Mouse (Mus musculus) cerebellum, adult 9-11 months (tissue): ENCODE results near the gene Spag8.

Source experiments
- DNase-seq: peaks from one replicate; pipeline ENCODE4 v3.0.0; 2022

Gene Spag8

DNA sequence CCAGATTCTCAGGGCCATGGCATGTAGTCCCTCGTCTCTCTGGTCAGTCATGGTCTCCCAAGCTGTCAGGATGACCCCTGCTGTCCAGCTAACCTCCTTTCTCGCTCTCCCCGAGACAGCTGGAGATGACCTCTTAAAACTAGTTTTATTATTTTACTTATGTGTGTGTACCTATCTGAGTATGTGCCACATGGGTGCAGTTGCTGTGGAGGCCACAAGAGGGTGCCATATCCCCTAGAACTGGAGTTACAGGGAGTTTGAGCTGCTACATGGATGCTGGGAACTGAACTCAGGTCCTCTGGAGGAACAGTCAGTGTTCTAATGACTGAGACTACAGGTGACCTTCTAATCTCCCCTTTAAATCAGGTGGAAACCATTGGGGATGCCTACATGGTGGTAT lies 3.6 kb downstream of the Spag8 start:
- DNase-seq: no peak

DNA sequence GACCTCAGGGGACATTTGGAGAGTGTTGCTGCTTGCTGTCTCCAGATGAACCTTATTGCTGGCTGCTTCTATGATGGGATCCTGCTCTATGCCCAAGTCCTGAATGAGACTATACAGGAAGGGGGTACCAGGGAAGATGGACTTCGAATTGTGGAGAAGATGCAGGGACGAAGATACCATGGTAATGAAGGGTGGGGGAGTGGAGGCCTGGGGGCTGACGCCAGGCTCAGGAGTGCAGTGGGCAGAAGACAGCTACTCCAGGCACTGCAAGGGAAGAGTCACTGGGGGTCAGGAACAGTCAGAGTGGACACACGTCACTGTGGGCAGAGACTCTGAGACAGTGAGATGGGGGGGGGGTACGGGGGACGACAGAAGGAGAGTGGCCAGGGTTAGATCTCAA lies 12.9 kb downstream of the Spag8 start:
- DNase-seq: no peak

DNA sequence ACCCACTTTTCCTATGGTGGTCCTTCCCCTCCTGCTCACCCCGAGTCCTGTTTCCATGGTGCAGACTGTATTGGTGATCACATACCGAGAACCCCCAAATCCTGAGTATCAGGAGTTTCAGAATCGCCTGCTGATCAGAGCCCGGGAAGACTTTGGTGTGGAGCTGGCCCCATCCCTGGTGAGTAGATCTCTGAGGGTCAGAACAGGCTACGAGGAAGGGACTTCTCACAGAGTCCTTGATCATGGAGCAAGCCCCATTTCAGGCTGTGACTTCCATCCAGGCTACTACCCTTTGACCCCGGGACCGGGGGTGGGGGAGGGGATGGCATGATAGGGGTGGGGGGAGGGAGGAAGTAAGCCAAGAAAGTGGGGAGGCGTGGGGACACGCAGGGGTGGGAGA lies 13.3 kb downstream of the Spag8 start:
- DNase-seq: no peak

DNA sequence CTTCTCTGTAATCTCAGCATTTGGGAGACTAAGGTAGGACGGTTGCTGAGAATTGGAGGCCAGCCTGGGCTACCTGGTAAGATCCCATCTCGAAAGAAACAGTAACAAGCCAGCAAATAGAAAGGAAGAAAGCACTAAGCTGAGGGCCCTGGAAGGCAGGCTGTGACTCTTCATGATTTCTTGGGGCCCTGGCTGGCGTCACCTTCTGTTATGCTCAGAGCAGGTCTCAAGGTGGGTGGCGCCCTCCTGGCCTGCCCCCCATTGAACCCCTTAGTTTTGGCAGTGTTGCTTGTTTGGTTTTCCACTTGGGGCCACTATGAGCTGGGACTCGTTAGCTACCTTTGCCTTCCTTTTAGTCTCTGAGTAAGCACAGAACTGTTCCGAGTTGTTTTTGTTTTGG lies 16.6 kb downstream of the Spag8 start:
- no peak for DNase-seq

DNA sequence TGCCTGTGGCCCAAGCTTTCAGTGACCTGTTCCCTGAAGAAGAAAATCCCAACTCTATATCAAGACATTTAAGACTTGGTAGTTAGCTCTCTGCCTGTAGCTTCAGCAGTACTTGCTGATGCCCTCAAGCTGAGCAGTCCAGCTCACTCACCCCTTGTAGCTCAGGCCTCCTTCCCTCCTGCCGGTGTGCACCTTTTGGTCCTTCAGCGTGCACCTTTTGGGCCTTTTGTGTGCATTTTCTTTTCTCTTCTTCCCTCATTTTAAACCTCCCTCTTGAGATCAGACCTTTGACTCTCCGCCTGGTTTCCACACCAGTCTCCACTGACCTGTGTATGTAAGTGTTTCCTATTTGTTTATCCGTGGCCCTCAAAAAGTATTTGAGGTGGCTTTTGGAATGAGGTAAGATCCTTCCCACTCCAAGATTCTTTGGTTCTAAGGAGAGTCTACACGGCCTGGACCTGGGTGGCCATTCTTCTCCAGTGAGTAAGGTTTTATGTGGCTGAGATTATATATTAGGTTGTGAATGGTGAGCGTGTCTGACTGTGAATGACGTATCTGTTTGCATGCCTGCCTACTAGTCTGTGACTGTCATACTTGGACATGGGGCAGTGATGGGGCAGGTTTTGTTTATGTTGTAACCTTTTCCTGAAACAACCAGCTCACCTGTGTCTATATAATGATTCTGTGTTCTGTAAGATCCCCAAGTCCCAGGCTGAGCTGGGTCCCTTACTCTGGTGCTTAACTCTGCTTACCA lies 18.6 kb downstream of the Spag8 start:
- DNase-seq: no peak

DNA sequence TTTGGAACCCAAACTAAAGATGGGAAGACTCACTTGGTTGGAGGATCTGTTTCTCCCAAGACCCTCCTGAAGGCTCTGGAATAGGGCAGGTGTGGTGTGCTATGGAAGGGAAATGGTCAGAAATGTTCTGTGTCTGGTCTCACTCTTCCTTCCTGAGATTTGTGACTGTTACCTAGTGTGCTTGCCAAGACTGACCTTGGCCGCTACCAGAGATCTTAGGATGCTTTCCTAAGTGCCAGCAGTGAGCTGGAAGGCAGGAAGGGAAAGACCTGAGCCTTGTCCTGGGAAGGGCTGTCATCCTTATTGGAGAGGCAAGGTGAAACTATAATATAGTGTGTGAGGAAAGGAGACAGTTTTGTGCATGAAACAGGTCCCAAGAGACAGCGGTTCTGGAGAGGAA lies 19.7 kb downstream of the Spag8 start:
- DNase-seq: no peak

DNA sequence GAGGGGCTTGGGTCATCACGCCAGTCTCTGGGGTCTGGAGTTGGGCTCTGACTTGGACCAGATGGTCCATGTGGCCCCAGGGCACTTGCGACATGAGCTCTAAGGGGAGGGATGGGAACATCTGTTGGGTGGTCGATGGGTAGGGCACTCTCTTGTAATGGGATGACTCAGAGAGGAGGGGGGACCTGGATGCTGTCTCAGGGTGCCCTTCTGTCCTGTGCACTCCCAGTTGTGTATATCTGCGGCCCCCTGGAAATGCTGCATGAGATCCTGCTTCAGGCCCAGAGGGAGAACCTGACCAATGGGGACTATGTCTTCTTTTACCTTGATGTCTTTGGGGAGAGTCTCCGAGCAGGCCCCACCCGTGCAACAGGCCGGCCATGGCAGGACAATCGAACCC lies 20.1 kb downstream of the Spag8 start:
- DNase-seq: no peak

DNA sequence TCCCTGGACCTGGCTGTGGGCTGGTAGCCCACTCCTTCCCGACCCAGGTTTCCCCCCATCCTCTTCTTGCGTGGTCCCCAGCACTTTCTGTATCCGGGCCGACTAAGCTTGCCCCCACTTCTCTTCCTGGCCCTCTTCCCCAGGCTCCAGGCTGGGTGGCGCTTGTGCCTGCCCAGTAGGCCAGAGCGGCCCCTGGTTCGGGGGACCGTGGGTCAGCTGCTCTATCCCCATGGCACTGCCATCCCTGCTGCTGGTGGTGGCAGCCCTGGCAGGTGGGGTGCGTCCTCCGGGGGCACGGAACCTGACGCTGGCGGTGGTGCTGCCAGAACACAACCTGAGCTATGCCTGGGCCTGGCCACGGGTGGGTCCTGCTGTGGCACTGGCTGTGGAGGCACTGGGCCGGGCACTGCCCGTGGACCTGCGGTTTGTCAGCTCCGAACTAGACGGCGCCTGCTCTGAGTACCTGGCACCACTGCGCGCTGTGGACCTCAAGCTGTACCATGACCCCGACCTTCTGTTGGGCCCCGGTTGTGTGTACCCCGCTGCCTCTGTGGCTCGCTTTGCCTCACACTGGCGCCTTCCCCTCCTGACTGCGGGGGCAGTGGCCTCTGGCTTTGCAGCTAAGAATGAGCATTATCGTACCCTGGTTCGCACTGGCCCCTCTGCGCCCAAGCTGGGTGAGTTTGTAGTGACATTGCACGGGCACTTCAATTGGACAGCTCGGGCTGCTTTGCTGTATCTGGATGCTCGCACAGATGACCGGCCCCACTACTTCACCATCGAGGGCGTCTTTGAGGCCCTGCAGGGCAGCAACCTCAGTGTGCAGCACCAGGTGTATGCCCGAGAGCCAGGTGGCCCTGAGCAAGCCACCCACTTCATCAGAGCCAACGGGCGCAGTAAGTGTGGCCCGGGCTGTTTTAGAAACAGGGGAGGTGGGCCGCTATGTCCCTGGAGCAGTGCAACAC lies 21.2 kb downstream of the Spag8 start:
- DNase-seq: peak; percentile 75

DNA sequence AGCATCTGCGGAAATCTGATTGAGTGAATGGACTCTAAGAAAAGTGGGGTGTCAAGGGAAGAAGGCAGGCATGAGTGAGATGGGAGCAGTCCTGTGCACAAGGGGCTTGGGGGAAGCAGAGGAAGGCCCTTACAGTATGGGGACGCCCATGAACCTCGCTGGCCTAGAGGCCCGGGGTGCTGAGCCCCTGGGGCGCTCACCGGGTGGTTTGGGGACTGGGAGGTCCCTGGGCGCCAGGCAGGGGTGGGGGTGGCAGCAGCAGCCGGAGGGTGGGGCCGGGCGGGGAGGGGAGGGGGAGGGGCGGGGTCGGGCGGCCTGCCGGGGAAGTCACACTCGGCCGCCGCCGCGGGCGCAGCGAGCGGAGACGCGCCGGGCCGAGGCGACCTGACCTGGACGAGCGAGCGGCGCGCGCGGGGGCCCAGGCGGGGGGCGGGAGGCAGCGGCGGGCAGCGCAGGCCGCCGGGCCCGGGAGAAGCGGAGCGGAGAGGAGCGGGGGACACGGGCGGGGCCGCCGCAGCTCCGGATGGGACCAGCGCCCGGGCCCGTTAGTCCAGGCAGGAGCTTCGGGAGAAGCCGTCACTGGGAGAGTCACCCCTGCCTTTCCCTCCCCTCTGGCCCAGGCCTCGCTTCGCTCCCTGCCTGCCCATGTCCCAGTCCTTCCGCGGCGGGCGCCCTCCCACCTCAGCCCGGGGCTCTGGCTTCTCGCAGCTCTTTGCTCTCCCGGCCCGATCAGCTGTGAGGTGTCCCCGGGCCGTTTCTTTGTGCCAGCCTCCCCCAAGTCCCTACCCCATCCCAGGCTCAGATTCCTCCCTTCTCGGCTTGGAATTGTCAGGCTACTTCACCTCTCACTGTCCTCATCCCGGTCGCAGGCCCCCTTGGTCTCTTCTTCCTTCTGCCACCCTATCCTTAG lies 22.1 kb downstream of the Spag8 start, which contains the start of gene Npr2:
TSS of gene Npr2 (plus strand) at position 890 of the 910 bp plus-strand sequence.
- DNase-seq: peak; percentile 74

DNA sequence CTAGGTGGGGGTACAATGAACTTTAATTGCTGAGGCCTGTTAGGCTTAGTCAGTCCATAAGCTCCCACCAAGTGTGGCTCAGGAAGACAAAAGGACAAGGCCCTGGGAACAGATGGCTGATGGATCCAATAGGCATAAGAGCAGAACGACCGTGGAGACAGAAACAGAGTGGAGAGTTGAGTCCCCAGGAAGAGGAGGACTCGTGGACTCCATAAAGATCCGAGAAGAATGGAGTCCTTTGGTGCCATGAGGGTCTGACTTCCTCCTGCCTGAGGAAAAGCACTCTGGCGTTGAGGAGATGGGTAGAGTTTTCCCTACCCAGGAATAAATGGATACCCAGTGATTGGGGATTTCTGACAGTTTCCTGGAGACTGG lies 22.7 kb downstream of the Spag8 start:
- DNase-seq: no peak

DNA sequence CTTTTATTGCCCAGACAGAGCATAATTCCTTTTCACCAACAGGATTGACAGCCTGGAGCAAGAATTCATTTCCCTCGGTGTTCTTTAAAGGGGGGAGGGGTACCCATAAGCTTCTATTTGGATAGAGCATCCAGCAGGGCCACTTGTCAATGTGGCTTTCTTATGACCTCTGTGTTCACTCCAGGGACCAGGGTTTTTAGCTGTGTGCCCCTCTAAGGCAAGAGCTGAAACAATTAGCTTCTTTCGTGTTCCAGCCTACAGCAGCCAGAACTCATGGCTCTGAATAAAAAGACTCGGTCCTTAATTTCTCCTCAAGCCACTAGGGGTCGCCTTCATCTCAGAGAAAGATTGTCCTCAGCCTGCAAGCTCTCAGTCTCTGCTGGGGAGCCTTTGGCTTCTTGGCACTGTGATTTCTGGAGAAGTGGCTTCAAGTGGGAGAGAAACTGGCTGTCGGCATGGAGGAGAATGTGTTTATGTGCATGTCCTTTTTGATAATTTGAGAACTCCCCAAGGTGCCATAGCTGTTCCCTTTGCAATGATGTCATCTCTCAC lies 23.3 kb downstream of the Spag8 start:
- peak; percentile 92 for DNase-seq

DNA sequence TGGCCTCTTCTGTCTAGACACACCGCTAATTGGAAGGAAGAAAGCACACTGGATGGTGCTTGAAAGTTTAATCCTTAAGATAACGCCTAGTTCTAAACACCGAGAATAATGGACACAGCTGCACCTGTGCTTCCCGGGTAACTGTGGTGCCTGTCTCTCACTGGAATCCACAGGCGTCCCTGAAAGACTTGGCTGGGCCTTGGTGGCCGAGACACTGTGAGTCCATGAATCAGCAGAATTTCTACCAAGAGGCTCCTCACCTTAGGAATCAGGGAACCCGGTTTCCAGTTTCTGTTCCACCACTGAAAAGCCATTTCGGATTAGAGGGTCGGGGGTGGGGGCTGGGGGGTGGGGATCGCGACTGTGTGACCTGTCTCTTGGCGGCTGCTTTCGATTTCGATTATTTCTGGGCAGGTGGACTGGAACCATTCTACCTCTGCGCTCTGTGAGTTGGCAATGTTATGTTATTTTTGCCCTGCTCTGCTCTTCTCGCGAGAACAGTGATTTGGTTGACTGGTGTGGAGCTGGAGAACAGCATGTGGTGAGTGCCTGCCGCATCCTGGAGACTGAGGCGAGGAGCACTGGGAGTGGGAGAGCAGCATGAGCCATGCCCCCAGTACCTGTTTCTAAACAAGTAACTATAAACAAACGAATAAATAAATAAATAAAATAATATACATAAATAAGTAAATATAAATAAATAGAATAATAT lies 24.1 kb downstream of the Spag8 start:
- DNase-seq: peak; percentile 76

DNA sequence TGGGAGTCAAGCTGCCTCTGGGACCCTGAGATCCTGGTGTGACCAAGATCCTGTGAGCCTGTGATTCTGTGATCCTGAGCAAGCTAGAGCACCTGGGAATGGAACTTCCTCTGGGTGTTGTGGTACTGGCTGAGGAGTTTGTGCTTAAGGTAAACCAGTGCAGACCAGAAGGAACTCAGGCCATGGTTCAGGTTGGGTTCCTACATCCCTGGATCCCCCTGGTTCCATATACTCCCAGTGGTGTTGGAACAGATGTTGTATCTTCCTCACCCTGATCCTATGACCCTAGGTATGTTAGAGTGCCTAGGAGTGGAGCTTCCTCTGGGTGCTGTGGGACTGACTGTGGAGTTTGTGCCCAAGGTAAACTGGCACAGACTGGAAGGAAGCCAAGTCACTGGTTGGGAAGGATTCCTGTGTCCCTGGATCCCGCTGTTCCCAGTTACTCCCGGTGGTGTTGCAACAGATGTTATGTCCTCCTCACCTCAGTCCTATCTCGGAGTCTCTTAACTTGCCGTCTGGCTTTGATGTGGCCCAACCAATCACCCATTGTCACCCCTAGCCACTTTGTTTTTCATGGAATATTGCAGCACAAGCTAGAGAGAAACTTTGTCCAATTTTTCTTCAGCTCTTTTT lies 33.1 kb downstream of the Spag8 start:
- no peak for DNase-seq

DNA sequence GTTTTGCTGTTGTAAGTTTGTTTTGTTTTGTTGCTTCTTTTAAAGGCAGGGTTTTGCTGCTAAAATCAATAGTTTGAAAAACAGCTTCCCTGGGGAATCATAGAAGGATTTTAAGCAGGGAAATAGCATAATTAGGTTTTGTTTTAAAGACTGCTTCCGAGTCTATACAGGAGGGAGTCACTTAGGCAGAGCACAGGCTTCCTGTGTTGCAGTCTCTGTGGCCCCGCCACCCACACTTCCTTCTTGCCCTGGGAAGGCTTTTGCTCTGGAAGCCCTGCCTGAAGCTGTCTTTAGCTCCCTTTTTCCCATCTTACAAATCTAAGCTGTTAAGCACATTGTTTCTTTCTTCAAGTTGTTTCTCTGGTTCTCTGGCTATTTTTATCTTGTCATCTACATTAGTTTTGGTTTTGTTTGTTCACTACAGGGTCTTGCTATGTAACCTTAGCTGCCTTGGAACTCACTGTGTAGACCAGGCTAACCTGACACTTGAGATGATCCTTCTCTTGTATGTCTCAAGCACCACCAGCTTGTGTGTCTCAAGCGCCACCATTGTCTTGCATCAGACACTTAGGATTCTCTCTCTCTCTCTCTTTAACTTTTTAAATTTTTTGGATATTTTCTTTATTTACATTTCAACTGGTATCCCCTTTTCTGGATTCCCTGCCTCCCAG lies 40.2 kb downstream of the Spag8 start:
- no peak for DNase-seq

DNA sequence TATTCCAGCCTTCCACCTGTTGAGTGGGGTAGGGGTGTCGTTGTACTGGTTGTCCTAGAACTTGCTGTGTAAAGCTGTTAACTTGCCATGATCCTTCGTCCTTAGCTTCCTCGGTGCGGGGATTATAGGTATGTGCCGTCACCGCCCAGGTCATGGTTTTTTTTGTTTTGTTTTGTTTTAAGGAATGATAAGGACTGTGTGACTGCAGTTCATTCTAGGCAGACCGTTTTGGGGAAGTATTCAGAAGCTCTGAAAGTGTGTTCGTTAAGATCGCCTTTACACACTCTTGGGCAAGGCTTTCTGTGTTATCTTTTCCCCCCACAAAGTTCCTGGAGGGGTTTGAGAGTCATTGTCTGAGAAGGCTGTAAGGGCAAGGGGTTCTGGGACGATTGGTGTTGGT lies 40.9 kb downstream of the Spag8 start:
- DNase-seq: no peak

DNA sequence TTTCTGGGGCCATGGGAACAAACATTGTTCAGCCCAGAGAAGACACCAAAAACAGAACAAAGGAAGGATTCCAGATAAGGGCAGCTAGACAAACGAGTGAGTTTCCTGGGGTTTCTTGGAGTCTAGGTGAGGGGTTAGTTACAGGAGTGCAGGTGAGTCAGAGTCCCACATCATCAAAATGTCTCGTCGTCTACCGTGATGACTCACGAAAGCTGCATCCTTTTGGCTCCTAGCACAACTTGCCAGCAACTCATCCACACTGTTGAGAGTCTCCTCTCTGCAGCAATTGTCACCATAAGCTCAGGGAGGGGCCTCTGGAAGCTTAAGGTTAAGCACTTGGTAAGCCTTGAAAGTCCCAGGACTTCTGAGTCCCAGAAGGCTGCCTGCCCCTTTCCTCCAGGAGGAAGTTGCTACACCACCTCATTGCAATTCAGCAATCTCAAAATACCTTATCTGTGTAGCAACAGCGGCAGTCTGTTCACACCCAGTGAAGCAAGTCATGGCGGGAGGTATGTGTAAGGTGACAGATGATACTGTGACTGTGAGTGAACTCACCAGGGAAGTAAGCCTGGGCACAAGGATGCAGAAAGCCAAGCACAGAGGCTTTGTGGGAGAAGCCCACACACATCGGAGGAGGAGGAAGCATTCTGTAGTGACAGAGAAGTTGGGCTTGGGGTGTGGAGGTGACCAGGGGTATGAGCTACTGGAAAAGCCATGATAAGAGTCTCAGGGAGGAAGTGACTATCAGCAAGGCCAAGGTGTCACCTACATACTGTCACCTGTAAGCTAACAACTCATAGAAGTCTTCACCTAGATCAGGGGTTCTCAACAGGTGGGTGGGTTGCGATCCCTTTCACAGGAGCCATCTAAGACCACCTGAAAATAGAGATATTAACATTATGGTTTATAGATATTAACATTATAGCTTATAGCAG lies 48.4 kb downstream of the Spag8 start:
- DNase-seq: no peak

DNA sequence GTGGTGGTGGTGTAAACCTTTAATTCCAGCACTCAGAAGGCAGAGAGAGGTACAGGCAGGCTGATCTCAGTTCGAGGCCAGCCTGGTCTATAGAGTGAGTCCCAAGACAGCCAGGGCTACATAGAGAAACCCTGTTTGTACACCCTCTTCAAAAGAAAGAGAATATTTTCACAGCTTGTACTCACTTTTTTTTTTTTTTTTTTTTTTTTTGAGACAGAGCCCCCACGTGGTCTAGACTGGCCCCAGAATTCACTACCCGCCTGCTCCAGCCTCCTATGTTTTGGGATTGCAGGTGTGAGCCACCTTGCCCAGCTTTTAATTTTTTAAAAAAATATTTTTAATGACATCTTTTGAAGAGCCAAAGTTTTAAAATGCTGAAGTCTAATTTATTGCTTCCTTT lies 49.3 kb downstream of the Spag8 start:
- no peak for DNase-seq
